Mouse (Mus musculus): ENCODE results near the gene Gna14. TPM values are rescaled to one million over a fixed set of nuclear protein-coding genes. Genes with fewer than 3 reads are reported as not detected.

Gna14 gene
- total and polyA plus RNA-seq, 2 experiments from 2014 or later, result 0.84 to 0.98 TPM

DNA sequence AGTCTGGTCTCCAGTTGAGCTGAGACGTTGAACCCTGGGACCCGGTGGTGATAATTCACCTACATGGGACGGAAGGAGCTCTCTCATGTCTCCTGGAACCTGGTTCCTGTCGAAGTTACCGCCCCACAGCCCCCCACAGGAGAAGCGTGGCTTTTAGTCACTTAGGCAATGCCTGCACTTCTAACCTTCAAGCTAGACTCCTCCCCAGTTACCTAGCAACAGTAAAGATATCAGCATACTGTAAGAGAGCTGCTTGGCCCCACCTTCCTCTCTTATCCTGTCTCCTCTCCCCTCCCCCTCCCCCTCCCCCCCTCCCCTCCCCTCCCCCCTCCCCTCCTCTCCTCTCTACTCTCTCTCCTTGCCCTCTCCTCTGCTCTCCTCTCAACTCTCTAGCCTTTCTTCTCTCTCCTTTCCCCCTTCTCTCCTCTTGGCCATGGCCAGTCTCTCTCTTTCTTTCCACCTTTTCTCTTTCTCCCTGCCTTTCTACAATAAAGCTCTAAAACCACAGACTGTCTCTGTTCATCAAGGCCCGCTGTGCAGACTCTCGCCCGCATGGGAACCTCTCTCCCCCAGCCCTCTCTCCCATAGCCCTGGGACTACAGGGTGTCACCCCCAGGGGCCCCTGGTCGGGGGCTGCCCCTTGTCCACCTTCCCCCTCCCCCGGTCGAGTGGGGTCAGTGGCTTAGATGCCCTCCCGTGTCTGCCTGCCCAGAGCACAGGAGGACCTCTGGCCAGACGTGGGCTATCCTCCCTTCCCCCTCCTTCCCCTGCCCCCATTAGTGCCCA lies 190.2 kb downstream of the Gna14 start:
- ATAC-seq (no peak), DNase-seq (ENCODE audit: low spot score) (no peak)
- no peaks in the 10 kb centered on the region for H3K9me3 ChIP-seq (ENCODE audit: low read length)
- no peak for TF ChIP-seq CTCF (IDR thresholded peaks at IDR 0.05; ENCODE audit: low read depth)
- no peaks in the 10 kb centered on the region for H3K36me3 ChIP-seq (ENCODE audit: insufficient read depth, low read length)
- no peaks in the 10 kb centered on the region for H3K4me1 ChIP-seq (ENCODE audit: insufficient read depth, low read length)
- H3K27ac ChIP-seq, result no peak overlapping the region
- WGBS, result 33% methylated on average over 14 of the region's 14 CpGs
- no peak overlapping the region for H3K4me3 ChIP-seq (ENCODE audit: low read length)
- H3K27me3 ChIP-seq (ENCODE audit: insufficient read depth, low read length), result no peaks in the 10 kb centered on the region
- no peak overlapping the region for H3K4me2 ChIP-seq (ENCODE audit: low read depth, low read length)
- H3K9ac ChIP-seq (replicated peaks; ENCODE audit: low read length), result no peak overlapping the region
